Mouse (Mus musculus) limb, embryonic 13.5 days (tissue): ENCODE measurements at regions not wholly inside any gene's neighbourhood (a gene's known extent, or its start where the extent isn't known, plus 50 kb on each side); places are given as distances from the start of the nearest gene placed in this dataset.

Experiments
- ATAC-seq: fragments of 200-750 bp; cut with Nextera tagmentation; 2 replicates; pipeline ENCODE4 v1.8.0; 2017; ENCODE audit warnings: low read depth, moderate number of reproducible peaks, moderate TSS enrichment; ENCODE audit not compliant: low FRiP score
- H3K27ac ChIP-seq: fragments of 300-500 bp; sonication (generic); 2 replicates; pipeline ENCODE4 v1.5.1; 2015; ENCODE audit warnings: inconsistent platforms, mild to moderate bottlenecking, moderate library complexity
- H3K27me3 ChIP-seq: fragments of 300-500 bp; sonication (generic); 2 replicates; pipeline ENCODE4 v1.6.1; 2015; ENCODE audit warnings: mild to moderate bottlenecking, inconsistent platforms
- H3K36me3 ChIP-seq: fragments of 300-500 bp; sonication (generic); 2 replicates; pipeline ENCODE4 v1.6.1; 2015; ENCODE audit warnings: inconsistent platforms, mild to moderate bottlenecking, moderate library complexity
- H3K4me1 ChIP-seq: fragments of 300-500 bp; sonication (generic); 2 replicates; pipeline ENCODE4 v1.6.1; 2015; ENCODE audit warnings: inconsistent platforms
- H3K4me2 ChIP-seq: fragments of 300-500 bp; sonication (generic); replicated peaks from 2 replicates; pipeline ENCODE4 v1.6.1; 2015; ENCODE audit warnings: inconsistent platforms, mild to moderate bottlenecking, moderate library complexity
- H3K4me3 ChIP-seq: fragments of 300-500 bp; sonication (generic); 2 replicates; pipeline ENCODE4 v1.5.1; 2015; ENCODE audit warnings: moderate library complexity, mild to moderate bottlenecking, inconsistent platforms
- H3K9ac ChIP-seq: fragments of 300-500 bp; sonication (generic); 2 replicates; pipeline ENCODE4 v1.6.1; 2015; ENCODE audit warnings: mild to moderate bottlenecking, inconsistent platforms
- H3K9me3 ChIP-seq: fragments of 300-500 bp; sonication (generic); 2 replicates; pipeline ENCODE4 v1.6.1; 2016; ENCODE audit warnings: inconsistent platforms
- WGBS: fragments of 180-500 bp; shearing (Covaris S2); methylation state at CpG from one replicate; pipeline ENCODE4 v1.1.7; 2015; 5-methylcytosine and 5-hydroxymethylcytosine counted together

DNA sequence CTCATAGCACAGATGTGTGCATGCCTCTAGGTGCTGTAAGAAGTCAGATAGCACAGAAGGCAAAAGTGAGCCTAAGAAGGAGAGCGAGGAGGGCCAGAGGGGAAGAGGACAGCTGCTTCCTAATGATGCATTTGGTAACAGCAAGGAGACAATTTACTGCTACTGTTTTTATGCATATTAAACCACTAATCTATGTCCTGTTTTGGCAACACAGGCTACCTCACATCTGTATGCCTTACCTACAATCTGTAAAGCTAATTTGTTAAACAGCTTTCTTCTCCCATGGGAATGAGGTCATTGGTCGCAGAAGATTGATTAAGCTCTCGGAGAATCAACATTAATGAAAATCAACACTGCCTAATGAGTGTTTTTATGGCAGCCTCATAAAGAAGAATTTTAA, 191.1 kb upstream of the Snx19 start:
- H3K9ac ChIP-seq: no peak overlapping the region
- no peak for ATAC-seq

GRCm38 (mm10) chr9:30242107-30242506, 184.8 kb upstream of the Snx19 start:
- no peak for ATAC-seq
- Histone ChIP-seq H3K4me2 (no peak overlapping the region), H3K9me3 (no peaks in the 10 kb centered on the region), H3K4me1 (no peaks in the 10 kb centered on the region), H3K36me3 (no peaks in the 10 kb centered on the region), H3K27ac (no peak overlapping the region), H3K27me3 (no peaks in the 10 kb centered on the region), H3K9ac (no peak overlapping the region), H3K4me3 (no peak overlapping the region)
- 74% methylated on average over 5 of the region's 5 CpGs for WGBS

More for the DNA sequence above, 191.1 kb upstream of the Snx19 start:
- H3K4me2 ChIP-seq: no peak overlapping the region
- H3K4me1 ChIP-seq: 0 out of 2 replicates have a peak, but pooled peaks cover 11% of the 10 kb centered on the region
- peaks cover 3% of the 10 kb centered on the region; the same call in 1 of the 2 replicates for H3K27me3 ChIP-seq
- no peak overlapping the region for H3K4me3 ChIP-seq
- no peak overlapping the region for H3K27ac ChIP-seq
- no peaks in the 10 kb centered on the region for H3K36me3 ChIP-seq
- H3K9me3 ChIP-seq: no peaks in the 10 kb centered on the region
- 26% methylated on average over 3 of the region's 3 CpGs for whole genome bisulfite sequencing

GRCm38 (mm10) chr9:30264533-30265168, 162.3 kb upstream of the Snx19 start:
- Histone ChIP-seq H3K36me3 (no peaks in the 10 kb centered on the region), H3K9me3 (no peaks in the 10 kb centered on the region), H3K27me3 (no peaks in the 10 kb centered on the region), H3K27ac (no peak overlapping the region), H3K4me1 (0 out of 2 replicates have a peak, but pooled peaks cover 4% of the 10 kb centered on the region), H3K4me2 (peak overlapping the region; percentile 47), H3K9ac (no peak overlapping the region), H3K4me3 (no peak overlapping the region)
- WGBS: 12% methylated on average over 11 of the region's 11 CpGs
- peak; percentile 83 for ATAC-seq

DNA sequence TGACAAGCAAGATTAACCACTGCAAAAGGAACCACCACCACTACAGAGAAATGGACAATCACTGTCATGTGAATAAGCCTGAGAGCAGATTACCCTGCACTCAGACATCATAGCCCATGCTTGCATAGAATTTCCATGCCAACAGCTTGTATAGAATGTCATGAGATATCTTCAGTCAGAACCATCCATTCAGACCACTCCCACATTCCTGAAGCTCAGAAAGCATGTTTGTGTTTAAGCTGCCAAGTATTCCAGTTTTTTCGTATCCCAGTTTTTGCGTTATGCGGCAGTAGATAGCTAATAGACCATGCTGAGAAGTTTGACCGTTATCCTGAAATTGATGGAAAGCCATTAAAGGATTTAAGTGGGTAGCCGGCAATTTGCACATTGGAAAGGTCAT, 155.8 kb upstream of the Snx19 start:
- H3K9me3 ChIP-seq: no peaks in the 10 kb centered on the region
- ATAC-seq: no peak
- no peaks in the 10 kb centered on the region for H3K27me3 ChIP-seq
- WGBS: 39% methylated on average over 5 of the region's 5 CpGs
- no peak overlapping the region for H3K27ac ChIP-seq
- no peak overlapping the region for H3K9ac ChIP-seq
- H3K4me3 ChIP-seq: no peak overlapping the region
- no peaks in the 10 kb centered on the region for H3K4me1 ChIP-seq
- no peak overlapping the region for H3K4me2 ChIP-seq
- no peaks in the 10 kb centered on the region for H3K36me3 ChIP-seq

- Histone ChIP-seq H3K4me1 (no peaks in the 10 kb centered on the region), H3K27me3 (no peaks in the 10 kb centered on the region), H3K36me3 (no peaks in the 10 kb centered on the region), H3K27ac (no peak overlapping the region), H3K4me3 (no peak overlapping the region), H3K4me2 (no peak overlapping the region), H3K9ac (no peak overlapping the region), H3K9me3 (no peaks in the 10 kb centered on the region)
- ATAC-seq: no peak
- WGBS: 55% methylated on average over 4 of the region's 4 CpGs
Measured at GRCm38 (mm10) chr9:30273836-30274235, 153.1 kb upstream of the Snx19 start.

DNA sequence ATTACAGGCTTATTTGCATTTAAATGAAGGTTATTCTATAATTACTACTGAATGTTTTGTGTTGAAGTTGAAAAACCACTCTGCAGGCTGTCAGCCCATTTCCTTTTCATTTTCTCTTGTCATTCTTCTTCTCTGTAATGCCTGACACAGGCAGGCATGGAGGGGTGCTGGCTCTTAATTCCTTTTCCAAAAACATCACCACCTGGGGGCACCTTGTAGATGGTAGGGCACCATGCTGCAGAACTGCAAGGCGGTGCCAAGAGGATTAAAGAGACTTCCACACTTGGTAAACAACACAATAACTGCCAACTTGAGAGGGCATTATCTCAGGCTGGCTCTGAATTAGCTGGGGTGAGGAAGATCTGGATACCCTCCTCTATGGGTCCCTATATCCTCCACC, 148.7 kb upstream of the Snx19 start:
- no peak for ATAC-seq

DNA sequence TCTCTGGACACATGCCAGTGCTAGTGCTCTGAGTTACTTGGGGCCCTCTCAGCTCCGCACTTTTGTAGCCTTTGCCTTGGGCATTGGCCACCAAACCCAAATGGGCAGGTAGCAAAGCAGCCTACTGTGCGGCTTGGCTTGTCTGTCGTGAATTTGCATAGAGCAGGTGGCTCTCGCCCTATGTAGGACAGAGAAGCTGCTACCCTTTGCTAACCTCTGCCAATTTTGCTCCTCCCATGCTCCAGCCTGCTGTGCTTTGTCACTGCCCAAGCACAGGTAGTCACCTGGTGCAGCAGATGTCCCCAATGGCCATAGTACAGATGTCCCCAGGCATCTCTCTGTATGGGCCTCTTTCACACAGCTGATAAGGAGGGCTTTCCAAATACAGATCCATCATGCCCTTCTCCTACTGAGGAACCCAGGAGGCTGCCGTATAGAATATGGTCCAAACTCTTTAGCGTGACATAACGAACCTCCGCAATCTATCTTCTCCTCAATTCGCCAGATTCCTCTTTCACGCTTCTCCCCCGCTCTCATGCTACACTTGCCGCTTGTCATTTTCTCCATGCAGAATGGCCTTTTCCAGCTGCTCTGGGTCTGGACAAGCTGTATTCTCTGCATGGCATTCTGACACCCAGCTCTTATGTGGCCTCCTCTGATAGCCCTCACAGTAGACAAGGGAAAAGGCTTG, 143.7 kb upstream of the Snx19 start:
- no peaks in the 10 kb centered on the region for H3K36me3 ChIP-seq
- H3K9me3 ChIP-seq: no peaks in the 10 kb centered on the region
- no peak overlapping the region for H3K4me3 ChIP-seq
- H3K4me1 ChIP-seq: peaks cover 6% of the 10 kb centered on the region; the same call in 1 of the 2 replicates
- ATAC-seq: no peak
- H3K4me2 ChIP-seq: no peak overlapping the region
- no peak overlapping the region for H3K27ac ChIP-seq
- 93% methylated on average over 12 of the region's 12 CpGs for WGBS
- H3K27me3 ChIP-seq: peaks cover 14% of the 10 kb centered on the region
- H3K9ac ChIP-seq: no peak overlapping the region

More for the DNA sequence above, 148.7 kb upstream of the Snx19 start:
- Histone ChIP-seq H3K36me3 (no peaks in the 10 kb centered on the region), H3K4me2 (no peak overlapping the region), H3K4me1 (no peaks in the 10 kb centered on the region), H3K9me3 (no peaks in the 10 kb centered on the region), H3K4me3 (no peak overlapping the region), H3K27me3 (peaks cover 3% of the 10 kb centered on the region; the same call in 1 of the 2 replicates), H3K9ac (no peak overlapping the region), H3K27ac (no peak overlapping the region)
- 67% methylated on average over 1 of the region's 1 CpGs for WGBS

DNA sequence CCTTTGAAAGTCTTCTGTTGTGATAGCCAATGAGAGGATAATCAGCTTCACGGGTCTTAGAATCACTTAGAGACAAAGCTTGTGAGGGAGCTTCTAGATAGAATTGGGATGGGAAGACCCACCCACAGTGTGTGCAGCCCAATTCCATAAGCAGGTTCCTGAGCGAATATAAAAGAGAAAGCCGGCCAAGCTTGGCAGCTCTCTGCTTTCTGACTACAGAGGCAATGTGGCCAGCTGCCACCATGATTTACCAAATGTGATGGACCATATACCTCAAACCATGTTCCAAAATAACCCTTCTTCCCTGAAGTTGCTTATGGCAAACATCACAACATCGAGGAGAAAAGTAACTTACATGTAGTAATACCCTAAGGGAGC, 143.1 kb upstream of the Snx19 start:
- Histone ChIP-seq H3K9me3 (no peaks in the 10 kb centered on the region), H3K27me3 (peaks cover 14% of the 10 kb centered on the region), H3K36me3 (no peaks in the 10 kb centered on the region), H3K4me2 (no peak overlapping the region), H3K9ac (no peak overlapping the region), H3K4me1 (peaks cover 6% of the 10 kb centered on the region; the same call in 1 of the 2 replicates), H3K27ac (no peak overlapping the region), H3K4me3 (no peak overlapping the region)
- WGBS: 82% methylated on average over 4 of the region's 4 CpGs
- ATAC-seq: no peak

GRCm38 (mm10) chr9:30284562-30285323, 142.2 kb upstream of the Snx19 start:
- 20% methylated on average over 16 of the region's 16 CpGs for WGBS
- H3K9ac ChIP-seq: no peak overlapping the region
- H3K9me3 ChIP-seq: no peaks in the 10 kb centered on the region
- no peak overlapping the region for H3K4me3 ChIP-seq
- no peak overlapping the region for H3K4me2 ChIP-seq
- peaks cover 14% of the 10 kb centered on the region for H3K27me3 ChIP-seq
- ATAC-seq: no peak
- H3K36me3 ChIP-seq: no peaks in the 10 kb centered on the region
- no peak overlapping the region for H3K27ac ChIP-seq
- peaks cover 6% of the 10 kb centered on the region; the same call in 1 of the 2 replicates for H3K4me1 ChIP-seq

DNA sequence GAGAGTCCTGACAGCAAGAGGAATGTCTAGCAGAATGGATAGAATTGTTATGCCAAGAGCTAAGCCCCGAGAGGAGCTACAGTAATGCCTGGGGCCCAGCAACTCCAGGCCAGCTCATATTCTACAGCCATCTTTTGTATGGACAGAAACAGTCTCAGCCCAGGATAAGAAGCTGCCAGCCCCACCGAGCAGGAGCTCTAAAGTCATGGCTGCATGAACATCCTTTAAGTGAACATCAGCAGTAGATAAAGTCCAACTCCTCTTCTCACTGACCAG, 141.6 kb upstream of the Snx19 start:
- no peak overlapping the region for H3K4me2 ChIP-seq
- no peaks in the 10 kb centered on the region for H3K9me3 ChIP-seq
- no peak overlapping the region for H3K4me3 ChIP-seq
- H3K4me1 ChIP-seq: peaks cover 6% of the 10 kb centered on the region; the same call in 1 of the 2 replicates
- H3K27ac ChIP-seq: no peak overlapping the region
- WGBS: 74% methylated on average over 2 of the region's 2 CpGs
- H3K36me3 ChIP-seq: no peaks in the 10 kb centered on the region
- no peak overlapping the region for H3K9ac ChIP-seq
- no peak for ATAC-seq
- H3K27me3 ChIP-seq: peaks cover 14% of the 10 kb centered on the region

DNA sequence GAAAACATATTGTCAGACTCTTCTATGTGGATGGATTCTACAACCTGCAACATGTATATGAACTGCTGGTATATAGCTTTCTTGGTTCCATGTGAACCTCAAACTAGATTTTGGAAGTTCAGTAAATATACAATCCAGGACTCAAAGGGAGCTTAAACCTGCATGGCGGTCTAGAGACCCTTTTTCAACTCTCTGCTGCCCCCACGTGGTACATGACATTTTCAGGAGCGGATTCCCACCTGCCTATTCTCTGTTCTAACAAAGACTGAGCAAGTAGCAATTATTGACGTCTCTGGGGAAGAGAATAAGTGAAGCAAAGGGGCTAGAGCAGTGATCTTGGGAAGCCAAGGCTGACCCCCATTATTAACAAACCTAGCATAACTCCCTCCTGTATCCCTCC, 127.1 kb upstream of the Snx19 start:
- Histone ChIP-seq H3K4me2 (no peak overlapping the region), H3K9ac (no peak overlapping the region), H3K27ac (no peak overlapping the region), H3K27me3 (0 out of 2 replicates have a peak, but pooled peaks cover 4% of the 10 kb centered on the region), H3K36me3 (no peaks in the 10 kb centered on the region), H3K9me3 (no peaks in the 10 kb centered on the region), H3K4me1 (no peaks in the 10 kb centered on the region), H3K4me3 (no peak overlapping the region)
- WGBS: 9% methylated on average over 4 of the region's 4 CpGs
- ATAC-seq: no peak

- WGBS: 31% methylated on average over 2 of the region's 2 CpGs
- Histone ChIP-seq H3K9me3 (no peaks in the 10 kb centered on the region), H3K9ac (no peak overlapping the region), H3K4me2 (no peak overlapping the region), H3K4me1 (no peaks in the 10 kb centered on the region), H3K4me3 (no peak overlapping the region), H3K27me3 (no peaks in the 10 kb centered on the region), H3K27ac (no peak overlapping the region), H3K36me3 (no peaks in the 10 kb centered on the region)
- no peak for ATAC-seq
Measured at GRCm38 (mm10) chr9:30308281-30308680, 118.6 kb upstream of the Snx19 start.
